Mouse (Mus musculus): Measurements from ENCODE around the gene Acss2.

Gene Acss2

DNA sequence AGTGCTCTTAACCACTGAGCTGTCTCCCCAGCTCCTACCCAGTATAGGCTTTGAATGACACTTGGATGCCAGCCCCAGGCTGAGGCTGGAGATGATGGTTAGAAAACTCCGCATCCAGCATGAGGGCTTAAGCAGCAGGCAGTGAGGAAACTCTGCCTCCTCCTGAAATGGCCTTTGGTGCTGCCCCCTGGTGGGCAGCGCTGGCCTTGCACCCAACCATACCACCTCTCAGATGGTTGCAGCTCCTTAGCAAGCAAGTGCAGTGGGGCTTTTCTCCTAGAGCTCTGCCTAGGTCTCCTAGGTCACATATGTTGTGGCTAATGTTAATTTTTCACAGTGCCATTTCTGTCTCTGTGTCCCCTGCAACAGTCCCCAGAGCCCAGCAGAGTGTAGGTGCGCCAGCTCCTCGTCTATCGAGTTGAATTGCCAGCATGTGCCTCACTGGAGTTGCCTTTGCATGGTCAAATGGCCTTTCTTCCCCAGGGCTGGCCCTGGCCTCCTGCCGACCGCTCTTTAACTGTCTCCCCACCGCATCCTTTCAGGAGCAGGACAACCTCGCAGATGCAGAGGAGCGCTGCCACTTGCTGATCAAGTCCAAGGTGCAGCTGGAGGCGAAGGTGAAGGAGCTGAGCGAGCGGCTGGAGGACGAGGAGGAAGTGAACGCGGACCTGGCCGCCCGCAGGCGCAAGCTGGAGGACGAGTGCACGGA lies 109.4 kb downstream of the Acss2 start:
- in situ Hi-C loops (cut with MboI, MseI): no loop called here

DNA sequence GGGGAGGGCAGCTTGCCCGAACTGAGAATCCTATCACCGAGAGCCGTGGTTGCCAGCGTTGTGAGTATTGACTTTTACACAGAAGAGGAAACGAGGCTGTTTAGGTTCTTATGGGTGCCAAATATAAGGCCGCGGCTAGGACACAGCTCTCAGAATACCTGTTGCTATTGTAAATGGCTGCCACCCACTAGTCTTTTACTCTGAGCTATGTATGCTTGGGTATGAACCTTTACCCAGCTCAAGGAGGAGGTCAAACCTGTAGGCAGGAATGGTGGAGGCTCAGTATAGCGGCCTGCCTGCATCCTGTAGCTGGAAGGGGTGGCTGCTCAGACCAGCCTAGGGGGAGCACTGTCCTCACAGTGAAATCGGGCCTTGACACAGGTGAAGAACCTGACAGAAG lies 110.4 kb downstream of the Acss2 start:
- in situ Hi-C loops (cut with MboI, MseI): no loop called here

DNA sequence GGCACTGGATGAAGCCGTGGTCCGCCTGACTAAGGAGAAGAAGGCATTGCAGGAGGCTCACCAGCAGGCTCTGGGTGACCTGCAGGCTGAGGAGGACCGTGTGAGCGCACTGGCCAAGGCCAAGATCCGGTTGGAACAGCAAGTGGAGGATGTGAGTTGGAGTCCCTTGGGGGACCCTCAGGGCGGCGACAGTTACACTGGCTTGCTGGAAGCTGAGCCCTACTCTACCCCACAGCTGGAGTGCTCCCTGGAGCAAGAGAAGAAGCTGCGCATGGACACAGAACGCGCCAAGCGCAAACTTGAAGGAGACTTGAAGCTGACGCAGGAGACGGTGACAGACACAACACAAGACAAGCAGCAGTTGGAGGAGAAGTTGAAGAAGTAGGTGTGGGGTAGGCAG lies 110.8 kb downstream of the Acss2 start:
- in situ Hi-C loops (cut with MboI, MseI): no loop called here

DNA sequence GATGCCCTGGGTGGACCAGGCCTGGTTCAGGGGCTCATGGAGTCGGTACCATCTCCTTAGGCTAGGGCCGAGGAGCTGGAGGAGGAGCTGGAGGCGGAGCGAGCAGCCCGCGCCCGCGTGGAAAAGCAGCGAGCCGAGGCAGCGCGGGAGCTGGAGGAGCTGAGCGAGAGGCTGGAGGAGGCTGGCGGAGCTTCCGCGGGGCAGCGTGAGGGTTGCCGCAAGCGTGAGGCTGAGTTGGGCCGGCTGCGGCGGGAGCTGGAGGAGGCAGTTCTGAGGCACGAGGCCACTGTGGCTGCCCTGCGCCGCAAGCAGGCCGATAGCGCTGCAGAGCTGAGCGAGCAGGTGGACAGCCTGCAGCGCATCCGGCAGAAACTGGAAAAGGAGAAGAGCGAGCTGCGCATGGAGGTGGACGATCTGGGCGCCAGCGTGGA lies 111.5 kb downstream of the Acss2 start:
- in situ Hi-C loops (cut with MboI, MseI): no loop called here

DNA sequence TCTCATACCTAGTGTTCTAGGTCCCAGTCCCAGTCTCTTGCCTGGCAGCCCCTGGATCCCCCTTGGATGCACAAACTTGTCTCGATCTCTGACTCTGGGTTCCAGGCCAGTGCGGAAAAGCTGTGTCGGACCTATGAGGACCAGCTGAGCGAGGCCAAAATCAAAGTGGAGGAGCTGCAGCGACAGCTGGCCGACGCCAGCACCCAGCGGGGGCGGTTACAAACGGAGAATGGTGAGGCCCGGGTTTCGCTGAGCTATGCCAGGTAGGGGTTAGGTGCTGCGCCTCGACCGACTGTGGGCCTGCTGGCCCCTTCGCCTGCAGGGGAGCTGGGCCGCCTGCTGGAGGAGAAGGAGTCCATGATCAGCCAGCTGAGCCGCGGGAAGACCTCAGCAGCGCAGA lies 112.4 kb downstream of the Acss2 start:
- in situ Hi-C loops (cut with MboI, MseI): no loop called here

DNA sequence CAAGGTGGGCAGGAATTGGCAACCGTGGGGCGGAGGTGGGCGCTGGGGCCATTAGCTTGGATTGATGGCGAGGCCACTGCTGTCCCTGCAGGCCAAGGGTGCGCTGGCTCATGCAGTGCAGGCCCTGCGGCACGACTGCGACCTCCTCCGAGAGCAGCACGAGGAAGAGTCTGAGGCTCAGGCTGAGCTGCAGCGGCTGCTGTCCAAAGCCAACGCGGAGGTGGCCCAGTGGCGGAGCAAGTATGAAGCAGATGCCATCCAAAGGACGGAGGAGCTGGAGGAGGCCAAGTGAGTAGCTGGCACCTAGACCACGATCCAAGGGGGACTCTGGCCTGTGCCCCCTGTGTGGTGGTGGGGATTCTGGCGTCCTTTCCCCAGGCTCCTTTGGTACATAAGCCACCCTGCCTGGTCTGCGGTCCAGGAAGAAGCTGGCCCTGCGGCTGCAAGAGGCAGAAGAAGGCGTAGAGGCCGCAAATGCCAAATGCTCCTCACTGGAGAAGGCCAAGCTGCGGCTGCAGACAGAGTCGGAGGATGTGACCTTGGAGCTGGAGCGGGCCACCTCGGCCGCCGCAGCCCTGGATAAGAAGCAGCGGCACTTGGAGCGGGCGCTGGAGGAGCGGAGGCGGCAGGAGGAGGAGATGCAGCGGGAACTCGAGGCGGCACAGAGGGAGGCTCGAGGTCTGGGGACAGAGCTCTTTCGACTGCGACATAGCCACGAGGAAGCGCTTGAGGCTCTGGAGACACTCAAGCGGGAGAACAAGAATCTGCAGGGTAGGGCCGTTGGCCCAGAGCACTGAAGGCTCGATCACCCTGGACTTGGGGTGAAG lies 113.1 kb downstream of the Acss2 start:
- in situ Hi-C loops (cut with MboI, MseI): no loop called here

DNA sequence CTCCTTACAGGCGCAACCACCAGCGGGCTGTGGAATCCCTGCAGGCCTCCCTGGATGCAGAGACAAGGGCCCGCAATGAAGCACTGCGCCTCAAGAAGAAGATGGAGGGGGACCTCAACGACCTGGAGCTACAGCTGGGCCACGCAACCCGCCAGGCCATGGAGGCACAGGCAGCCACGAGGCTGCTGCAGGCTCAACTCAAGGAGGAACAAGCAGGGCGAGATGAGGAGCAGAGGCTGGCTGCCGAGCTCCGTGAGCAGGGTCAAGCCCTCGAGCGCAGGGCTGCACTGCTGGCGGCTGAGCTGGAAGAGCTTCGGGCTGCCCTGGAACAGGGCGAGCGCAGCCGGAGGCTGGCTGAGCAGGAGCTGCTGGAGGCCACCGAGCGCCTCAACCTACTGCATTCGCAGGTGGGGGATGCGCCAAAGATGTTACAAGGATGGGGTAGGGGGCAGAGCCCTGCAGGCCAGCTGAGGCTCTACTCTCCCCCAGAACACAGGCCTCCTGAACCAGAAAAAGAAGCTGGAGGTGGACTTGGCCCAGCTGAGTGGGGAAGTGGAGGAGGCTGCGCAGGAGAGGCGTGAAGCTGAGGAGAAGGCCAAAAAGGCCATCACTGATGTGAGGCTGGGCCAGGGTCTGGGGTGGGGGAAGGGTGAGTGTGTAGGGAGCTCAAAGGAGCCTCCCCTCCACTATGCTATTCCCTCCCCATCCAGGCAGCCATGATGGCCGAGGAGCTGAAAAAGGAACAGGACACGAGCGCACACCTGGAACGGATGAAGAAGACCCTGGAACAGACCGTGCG lies 114.6 kb downstream of the Acss2 start:
- in situ Hi-C loops (cut with MboI, MseI): no loop called here

DNA sequence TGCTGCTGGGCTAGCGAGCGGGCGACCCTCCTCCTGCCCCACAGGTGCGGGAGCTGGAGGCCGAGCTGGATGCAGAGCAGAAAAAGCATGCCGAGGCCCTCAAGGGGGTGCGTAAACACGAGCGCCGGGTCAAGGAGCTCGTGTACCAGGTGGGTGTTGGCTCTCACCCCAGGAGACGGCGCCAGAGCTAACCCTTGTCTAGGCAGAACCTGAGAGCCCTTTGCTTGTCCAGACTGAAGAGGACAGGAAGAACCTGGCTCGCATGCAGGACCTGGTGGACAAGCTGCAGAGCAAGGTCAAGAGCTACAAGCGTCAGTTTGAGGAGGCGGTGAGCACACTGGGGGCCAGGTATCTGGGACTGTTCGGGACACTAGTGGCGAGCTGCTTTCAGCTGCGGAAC lies 115.4 kb downstream of the Acss2 start:
- in situ Hi-C loops (cut with MboI, MseI): no loop called here

DNA sequence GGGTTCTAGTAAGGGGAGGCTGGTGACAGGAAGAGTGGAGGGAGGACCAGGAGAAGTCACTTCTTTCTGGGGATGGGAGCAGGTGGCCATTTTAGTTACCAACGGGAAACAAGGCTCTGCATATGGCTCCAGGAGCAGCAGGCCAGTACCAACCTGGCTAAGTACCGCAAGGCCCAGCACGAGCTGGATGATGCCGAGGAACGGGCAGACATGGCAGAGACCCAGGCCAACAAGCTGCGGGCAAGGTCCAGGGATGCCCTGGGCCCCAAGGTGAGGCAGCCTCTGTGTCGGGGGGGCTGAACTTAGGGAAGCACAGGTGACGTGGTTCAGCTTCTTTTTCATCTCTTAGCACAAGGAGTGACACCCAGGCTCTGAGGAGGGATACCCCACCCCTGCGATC lies 116.0 kb downstream of the Acss2 start:
- in situ Hi-C loops (cut with MboI, MseI): no loop called here

DNA sequence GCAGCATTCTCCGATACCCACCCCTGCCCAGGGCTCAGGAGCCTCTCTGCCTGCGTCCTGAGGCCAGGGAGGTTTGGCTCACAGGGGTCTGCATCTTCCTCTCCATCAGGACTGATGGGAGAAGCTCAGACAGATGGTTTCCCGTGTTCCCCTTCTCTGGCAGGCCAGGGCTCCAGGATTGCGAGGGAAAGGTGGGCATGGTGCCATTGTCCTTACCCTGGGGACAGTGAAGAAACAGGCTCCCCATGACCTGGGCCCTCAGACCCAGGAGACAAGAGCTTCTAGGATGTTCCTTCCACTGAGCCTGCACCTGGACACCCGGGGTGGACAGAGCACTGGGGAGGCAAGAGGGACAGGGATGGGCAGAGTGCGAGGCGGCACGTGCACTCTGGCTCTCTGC lies 116.8 kb downstream of the Acss2 start:
- in situ Hi-C loops (cut with MboI, MseI): no loop called here

Measured in T-helper 2 cell (primary cell).